In genomic region chr12:76018640-76019039, GRCm38 (mm10) we compare ENCODE assay signal across 18 mouse cellular contexts.
DNase-seq lines count a peak whose midpoint lies in the region; ATAC-seq and TF ChIP-seq lines count a peak whose summit lies in the region.
"Had no signal": no experiment of that assay in that cellular context is flagged by ENCODE, and none has a peak within 500 bp of the region (broad histone marks: within the 10 kb centered on the region; RNA-seq: fewer than 3 reads in every experiment).

No protein-coding gene starts in this region.

- no peak overlapping the region for H3K4me2 ChIP-seq in lung, postnatal 0 days (replicated peaks; ENCODE audit: low read depth, low read length)
- H3K4me2 ChIP-seq: hindbrain, embryonic 12.5 days; intestine, embryonic 15.5 days; liver, embryonic 12.5 days; lung, embryonic 15.5 days; midbrain, embryonic 15.5 days had no signal

- no peak overlapping the region for H3K4me3 ChIP-seq in lung, postnatal 0 days (ENCODE audit: low read depth, low read length)
- H3K4me3 ChIP-seq: hindbrain, embryonic 12.5 days; intestine, embryonic 15.5 days; liver, embryonic 12.5 days; lung, embryonic 15.5 days; midbrain, embryonic 15.5 days had no signal

- H3K27me3 ChIP-seq in lung, postnatal 0 days (replicated peaks; ENCODE audit: insufficient read depth, low read length): no peaks in the 10 kb centered on the region
- H3K27me3 ChIP-seq: hindbrain, embryonic 12.5 days; intestine, embryonic 15.5 days; liver, embryonic 12.5 days; lung, embryonic 15.5 days; midbrain, embryonic 15.5 days had no signal

- TF ChIP-seq CTCF in lung, postnatal 0 days (IDR thresholded peaks at IDR 0.05): no peak

- no peak for ATAC-seq in lung, postnatal 0 days
- ATAC-seq: forebrain, embryonic 16.5 days; intestine, embryonic 15.5 days; liver, embryonic 12.5 days; midbrain, embryonic 15.5 days had no signal

- DNase-seq in kidney, adult 18-20 months: peak; percentile 24
- DNase-seq in kidney, adult 9 months: no peak
- DNase-seq in lung, postnatal 0 days (ENCODE audit: low spot score): peak; percentile 19
- DNase-seq in lung, postnatal 4 days: no peak
- DNase-seq in adrenal gland, adult 8-10 months: peak; percentile 19
- peak; percentile 4 for DNase-seq in brain, adult 2 months (ENCODE audit: low read depth, low spot score)
- DNase-seq in testis, postnatal 14 days (ENCODE audit: low spot score): no peak
- DNase-seq in retina, postnatal 1 day: no peak
- DNase-seq: cerebellum, adult 11-12 months; layer of hippocampus, postnatal 36 days; right cerebral cortex, postnatal 4 days; thymus, postnatal 4 days had no signal

- WGBS in lung, postnatal 0 days: 40% methylated on average over 8 of the region's 8 CpGs

- TF ChIP-seq EP300 in lung, postnatal 0 days (IDR thresholded peaks at IDR 0.05): no peak

- H3K9ac ChIP-seq in lung, postnatal 0 days (replicated peaks; ENCODE audit: low read depth): no peak overlapping the region
- H3K9ac ChIP-seq: hindbrain, embryonic 12.5 days; intestine, embryonic 15.5 days; liver, embryonic 12.5 days; lung, embryonic 15.5 days; midbrain, embryonic 15.5 days had no signal

- H3K9me3 ChIP-seq in lung, postnatal 0 days (ENCODE audit: low read length): no peaks in the 10 kb centered on the region
- H3K9me3 ChIP-seq: hindbrain, embryonic 12.5 days; intestine, embryonic 15.5 days; liver, embryonic 12.5 days; lung, embryonic 15.5 days; midbrain, embryonic 15.5 days had no signal

- no peak overlapping the region for H3K27ac ChIP-seq in lung, postnatal 0 days (ENCODE audit: low read length)
- H3K27ac ChIP-seq: hindbrain, embryonic 12.5 days; intestine, embryonic 15.5 days; liver, embryonic 12.5 days; lung, embryonic 15.5 days; midbrain, embryonic 15.5 days had no signal

- H3K36me3 ChIP-seq in lung, postnatal 0 days (ENCODE audit: insufficient read depth, low read length): peaks cover 16% of the 10 kb centered on the region
- H3K36me3 ChIP-seq: intestine, embryonic 15.5 days; midbrain, embryonic 15.5 days had no signal

- no peaks in the 10 kb centered on the region for H3K4me1 ChIP-seq in lung, postnatal 0 days (ENCODE audit: insufficient read depth, low read depth, low read length)
- H3K4me1 ChIP-seq: hindbrain, embryonic 12.5 days; intestine, embryonic 15.5 days; liver, embryonic 12.5 days; midbrain, embryonic 15.5 days had no signal

Comparison
In these comparisons a context has a peak if more than half of its experiments do, and no peak if none do; other contexts are left out.
1. DNase-seq: peak in kidney, adult 18-20 months (single experiment), lung, postnatal 0 days (single experiment), adrenal gland, adult 8-10 months (single experiment) and brain, adult 2 months (single experiment); none in kidney, adult 9 months (single experiment), lung, postnatal 4 days (0 of 2), testis, postnatal 14 days (single experiment) and retina, postnatal 1 day (single experiment).